Mouse (Mus musculus) thymus, postnatal 0 days (tissue): ENCODE results near the gene Slc1a5. TPM values are rescaled to one million over a fixed set of nuclear protein-coding genes. Genes with fewer than 3 reads are reported as not detected.
A peak's percentile ranks its signal among the peaks of the same experiment; 100 is the strongest.

ENCODE experiments used
- DNase-seq: peaks from one replicate; pipeline ENCODE4 v3.0.0-alpha.2; 2015; ENCODE audit warnings: low spot score
- polyA plus RNA-seq: library from polyadenylated mRNA; unstranded; fragments of >200 nt; fragmentation: Nextera tagmentation; extraction: Ambion mirVana; gene quantifications from 2 replicates; pipeline ENCODE4 v1.2.1, GENCODE M21; 2015

Slc1a5 gene
- polyA plus RNA-seq: 77.9 and 80.3 TPM in 2 replicates

DNA sequence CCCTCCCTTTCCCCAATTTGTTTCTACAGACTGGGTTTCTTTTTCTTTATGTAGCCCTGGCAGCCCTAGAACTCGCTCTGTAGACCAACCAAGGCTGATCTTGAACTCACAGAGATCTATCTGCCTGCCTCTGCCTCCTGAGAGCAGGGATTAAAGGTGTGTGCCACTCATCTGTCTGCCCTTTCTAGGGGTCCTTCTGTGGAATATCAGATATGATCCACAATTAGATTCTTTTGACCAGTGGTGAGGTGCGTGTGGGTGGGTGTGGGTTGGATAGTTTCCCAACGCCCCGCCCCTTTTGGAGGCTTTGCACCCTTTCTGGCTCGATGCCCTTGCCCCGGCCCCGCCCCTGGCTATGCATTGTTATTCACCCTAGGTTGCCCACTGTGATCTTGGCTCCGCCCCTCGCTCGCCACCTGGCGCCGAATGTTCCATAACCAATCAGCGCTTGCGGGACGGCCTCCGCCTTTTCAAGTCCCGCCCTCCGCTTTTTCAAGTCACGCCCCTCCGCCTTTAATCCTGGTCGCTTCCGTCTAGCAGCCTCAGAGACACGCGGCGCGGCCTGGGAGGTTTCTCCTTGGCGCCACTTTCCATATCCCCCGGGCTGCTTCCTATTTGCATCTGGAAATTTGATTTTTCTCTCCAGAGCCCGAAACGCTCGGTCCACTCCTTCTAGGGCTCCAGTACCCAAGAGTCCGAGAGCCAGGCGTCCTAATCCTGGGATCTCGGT lies at the start of gene Slc1a5:
Gene Slc1a5, plus strand, starts transcription at position 516 of the 730 bp plus-strand sequence.
- peak; percentile 97 for DNase-seq

DNA sequence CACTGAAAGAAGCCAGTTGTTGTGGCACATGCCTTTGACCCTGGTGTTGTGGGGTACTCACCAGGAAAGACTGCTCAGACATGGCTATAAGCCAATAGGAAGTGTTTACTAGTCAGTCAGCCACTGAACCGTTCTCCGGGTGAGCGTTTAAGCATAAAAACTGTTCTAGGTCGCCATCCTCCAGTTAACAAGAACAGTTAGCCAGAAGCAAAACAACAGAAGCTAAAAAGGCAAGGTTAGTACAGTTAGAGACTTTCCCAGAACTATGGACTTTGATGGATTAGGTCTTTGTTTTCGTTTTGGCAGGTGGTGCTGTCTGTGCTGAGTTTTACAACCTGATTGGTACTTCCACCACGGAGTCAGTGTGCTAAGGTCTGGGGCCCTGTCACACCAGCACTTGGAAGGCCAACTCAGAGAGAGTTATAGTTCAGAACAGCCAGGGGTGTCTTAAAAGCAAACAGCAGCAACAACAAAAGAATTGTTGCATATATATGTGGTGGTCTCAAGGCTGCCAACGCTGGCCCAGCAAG lies 49.2 kb upstream of the Slc1a5 start:
- no peak for DNase-seq

DNA sequence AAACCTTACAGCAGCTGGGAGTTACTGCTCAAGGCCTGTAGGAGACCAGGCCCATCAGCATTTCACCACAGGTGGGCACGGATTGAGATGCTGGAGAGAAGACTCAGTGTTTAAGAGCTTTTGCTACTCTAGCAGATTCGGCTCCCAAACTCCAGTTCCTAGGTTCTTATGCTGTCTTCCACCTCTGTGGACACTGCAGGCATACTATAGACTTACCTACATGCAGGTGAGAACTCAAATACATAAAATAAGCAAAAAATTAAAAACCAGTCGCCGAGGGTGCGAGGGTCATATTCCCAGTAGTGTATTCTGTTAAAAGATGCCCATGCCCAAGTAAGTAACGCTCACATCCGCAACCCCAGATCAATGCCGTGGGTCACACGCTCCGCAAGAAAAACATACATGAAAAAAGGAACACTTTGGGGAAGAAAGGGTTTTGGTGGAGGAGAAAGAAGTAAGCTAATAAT lies 43.5 kb upstream of the Slc1a5 start:
- DNase-seq: no peak

DNA sequence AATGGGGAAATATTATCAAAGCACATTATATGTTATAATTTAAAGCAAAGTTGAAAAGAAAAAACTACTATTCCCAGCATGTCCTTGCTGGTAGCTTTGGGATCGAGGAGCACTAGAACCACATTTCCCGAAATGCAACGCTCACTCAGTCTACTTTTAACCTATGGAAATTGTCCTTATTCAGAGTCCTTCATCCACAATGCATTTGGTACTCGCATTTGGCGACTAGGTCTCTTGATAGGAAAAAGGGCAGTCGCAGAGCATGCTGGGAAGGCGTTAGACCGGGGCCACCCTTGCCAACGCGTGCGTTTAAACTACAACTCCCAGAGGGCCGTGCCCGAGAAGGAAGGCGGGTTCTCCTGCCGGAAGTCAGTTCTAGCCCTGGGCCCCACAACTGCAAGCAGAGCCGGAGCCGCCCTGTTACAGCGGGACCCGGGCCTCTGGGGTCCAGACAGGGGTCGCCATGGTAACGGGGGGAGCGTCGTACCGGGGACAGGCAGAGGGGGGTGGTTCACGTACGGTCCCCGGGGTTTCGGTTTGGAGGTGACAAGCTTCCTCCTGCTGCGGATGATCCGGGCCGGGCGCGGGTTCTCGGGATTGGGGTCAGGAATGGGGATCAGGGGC lies 43.0 kb upstream of the Slc1a5 start, which contains the start of gene Ap2s1:
Gene Ap2s1, plus strand, starts transcription at position 338 of the 624 bp plus-strand sequence.
- peak; percentile 98 for DNase-seq

DNA sequence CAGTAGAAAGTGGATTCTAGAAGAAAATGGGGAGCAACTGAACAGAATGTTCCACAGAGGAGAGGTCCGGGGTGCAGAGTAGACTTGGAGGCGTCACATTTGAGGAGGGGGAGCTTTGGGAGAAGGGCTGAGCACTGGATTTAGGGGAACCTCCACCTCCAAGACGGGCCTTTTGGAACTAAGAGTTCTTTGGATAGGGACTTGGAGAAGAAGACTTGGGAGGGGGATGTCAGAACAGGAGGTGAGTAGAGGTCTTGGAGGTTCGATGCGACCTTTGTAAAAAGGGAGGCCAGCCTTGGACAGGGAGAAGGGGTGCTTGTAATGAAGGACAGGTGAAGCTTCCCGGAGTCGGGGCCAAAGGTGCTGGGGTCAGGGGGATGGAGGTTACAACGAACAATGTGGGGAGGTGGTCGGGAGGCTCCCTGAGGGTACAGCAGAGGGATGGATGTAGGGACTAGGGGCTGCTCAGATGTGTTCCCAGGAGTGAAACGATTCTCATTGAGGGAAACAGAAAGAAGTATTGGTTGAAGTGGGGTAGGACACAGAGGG lies 42.0 kb upstream of the Slc1a5 start:
- no peak for DNase-seq

- no peak for DNase-seq
Observed at GRCm38 (mm10) chr7:16745373-16745772, 35.8 kb upstream of the Slc1a5 start.

DNA sequence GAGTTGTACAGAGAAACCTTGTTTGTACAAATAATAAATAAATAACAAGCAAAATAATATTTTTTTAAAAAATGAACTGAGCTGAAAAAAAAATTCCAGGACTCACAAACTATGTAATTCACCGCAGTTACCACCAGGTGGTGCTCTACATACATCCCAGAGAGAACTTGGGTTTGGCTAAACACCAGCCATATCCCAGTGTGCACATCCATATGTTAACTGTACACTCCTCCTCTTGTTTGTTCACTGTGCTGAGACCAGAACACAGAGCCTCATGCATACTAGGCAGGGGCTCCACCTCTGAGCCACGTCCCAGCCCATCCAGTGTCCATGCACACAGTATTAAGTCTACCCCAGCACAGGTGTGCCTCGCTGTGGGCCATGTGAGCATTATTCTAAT lies 35.0 kb upstream of the Slc1a5 start:
- peak; percentile 72 for DNase-seq

DNA sequence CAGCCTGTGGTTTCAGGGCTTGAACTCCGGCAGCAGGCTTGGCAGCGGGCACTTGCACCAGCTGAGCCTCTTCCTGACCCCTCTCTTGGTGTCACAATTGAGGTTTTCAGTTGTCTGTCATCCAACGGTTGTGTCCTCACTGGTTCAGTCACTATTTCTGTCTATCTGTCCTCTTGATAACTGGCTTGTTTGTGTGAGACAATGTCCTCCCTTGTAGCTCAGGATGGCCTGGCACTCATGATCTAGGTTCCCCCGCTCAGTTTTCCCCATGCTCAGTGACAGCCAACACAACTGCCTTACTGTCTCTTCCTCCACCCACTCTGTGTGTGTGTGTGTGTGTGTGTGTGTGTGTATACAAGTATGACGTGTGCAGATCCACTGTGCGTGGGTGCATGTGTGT lies 33.5 kb upstream of the Slc1a5 start:
- no peak for DNase-seq

- no peak for DNase-seq
Observed at GRCm38 (mm10) chr7:16752016-16752415, 29.1 kb upstream of the Slc1a5 start.

DNA sequence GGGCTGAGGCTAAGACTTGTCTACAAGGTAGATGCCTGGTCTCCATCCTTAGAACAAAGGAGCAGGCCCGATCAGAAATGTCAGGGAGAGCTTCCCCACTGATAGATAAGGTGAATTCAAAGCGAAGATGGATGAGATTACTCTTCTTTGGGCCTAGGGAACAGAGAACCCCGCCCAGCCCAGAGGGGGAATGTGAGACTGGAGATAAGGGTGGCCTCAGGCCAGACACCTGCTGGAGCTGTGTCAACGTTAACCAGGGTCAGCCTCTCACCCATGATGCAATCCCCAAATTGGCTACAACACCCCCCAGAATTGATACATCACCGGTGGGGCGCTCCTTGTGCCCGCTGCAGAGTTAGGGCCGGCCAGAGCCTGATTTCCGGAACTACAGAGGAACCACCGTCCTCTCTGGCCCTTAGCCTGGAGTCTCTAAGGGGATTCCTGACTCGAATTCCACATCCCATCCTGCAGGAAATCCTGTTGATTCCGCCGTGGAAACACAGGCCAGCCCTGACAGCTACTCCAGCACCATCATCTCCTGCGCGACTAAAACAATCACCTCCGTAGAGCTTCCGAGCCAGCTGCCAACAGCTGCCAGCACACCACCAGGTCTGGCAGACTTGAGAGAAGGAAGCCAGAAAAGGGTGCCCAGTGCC lies 25.6 kb upstream of the Slc1a5 start:
- no peak for DNase-seq

GRCm38 (mm10) chr7:16758872-16759574 lies 22.1 kb upstream of the Slc1a5 start:
- DNase-seq: peak; percentile 30

- DNase-seq: peak; percentile 60
Observed at GRCm38 (mm10) chr7:16760292-16760691, 20.8 kb upstream of the Slc1a5 start.

- DNase-seq: no peak
Observed at GRCm38 (mm10) chr7:16761005-16761481, 20.1 kb upstream of the Slc1a5 start.

- no peak for DNase-seq
Observed at GRCm38 (mm10) chr7:16761630-16762029, 19.5 kb upstream of the Slc1a5 start.

- DNase-seq: no peak
Observed at GRCm38 (mm10) chr7:16763463-16764218, 17.5 kb upstream of the Slc1a5 start.

DNA sequence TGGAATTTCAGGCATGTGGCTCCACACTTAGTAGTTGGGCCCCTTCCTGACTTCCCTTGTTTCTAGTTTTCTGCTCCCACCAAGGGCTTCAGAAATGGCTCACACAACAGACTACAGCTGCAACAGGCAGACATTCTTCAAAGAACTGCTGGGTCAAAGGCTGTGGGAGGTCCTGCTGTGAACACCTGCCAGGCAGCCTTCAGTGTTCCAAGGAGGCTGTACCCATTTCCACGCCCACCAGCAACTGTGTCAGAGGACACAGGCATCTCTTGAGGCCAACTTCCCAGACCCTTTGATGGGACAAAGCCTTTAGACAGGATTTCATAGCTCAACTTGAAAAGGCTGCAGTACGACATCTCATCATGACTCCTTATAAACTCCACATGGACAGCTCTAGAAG lies 14.7 kb upstream of the Slc1a5 start:
- DNase-seq: peak; percentile 76

DNA sequence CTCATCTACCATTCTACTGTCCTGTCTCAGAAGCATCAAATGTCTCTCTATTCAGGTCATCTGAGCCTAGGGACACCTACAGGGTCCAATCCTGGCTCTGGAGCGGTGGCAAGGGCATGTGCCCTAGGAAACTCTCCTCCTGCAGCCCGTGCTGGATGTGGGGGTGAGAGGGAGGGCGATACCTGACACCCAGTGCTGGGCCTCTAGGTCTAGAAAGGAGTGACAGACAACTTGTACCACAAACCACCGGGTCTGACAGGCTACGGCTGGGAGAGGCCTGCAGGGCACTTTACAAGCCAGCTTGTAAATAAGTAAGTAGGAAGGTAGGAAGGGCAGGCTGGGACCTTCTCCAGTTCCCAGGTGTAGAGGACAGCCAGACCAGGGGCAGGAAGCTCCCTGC lies 5.3 kb upstream of the Slc1a5 start:
- DNase-seq: peak; percentile 7

GRCm38 (mm10) chr7:16780076-16780475 lies 1.1 kb upstream of the Slc1a5 start:
- no peak for DNase-seq

DNA sequence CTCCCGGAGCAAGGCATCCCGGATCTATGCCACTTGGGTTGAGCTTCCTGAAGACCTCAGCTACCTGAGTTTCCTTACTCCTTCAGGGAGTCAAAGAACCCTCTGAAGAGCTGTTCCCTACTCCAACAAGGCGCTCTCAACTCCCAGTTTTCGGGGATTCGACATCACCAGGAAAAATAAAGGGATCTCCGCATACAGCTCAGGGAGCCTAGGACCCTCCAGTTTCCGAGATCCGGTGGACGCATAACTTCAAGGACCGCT lies 345 bp downstream of the Slc1a5 start:
- DNase-seq: peak; percentile 46

DNA sequence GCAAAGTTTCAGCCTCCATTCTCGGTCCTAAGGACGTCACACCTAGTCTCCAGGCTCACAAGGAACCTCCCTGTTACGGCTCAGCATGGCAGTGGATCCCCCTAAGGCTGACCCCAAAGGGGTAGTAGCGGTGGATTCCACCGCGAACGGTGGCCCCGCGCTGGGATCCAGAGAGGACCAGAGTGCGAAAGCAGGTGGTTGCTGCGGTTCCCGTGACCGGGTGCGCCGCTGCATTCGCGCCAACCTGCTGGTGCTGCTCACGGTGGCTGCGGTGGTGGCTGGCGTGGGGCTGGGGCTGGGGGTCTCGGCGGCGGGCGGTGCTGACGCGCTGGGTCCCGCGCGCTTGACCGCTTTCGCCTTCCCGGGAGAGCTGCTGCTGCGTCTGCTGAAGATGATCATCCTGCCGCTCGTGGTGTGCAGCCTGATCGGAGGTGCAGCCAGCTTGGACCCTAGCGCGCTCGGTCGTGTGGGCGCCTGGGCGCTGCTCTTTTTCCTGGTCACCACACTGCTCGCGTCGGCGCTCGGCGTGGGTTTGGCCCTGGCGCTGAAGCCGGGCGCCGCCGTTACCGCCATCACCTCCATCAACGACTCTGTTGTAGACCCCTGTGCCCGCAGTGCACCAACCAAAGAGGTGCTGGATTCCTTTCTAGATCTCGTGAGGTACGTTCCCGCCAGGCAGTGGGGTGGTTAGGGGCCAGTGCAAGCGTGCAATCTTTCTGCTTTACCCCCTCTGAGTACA lies 845 bp downstream of the Slc1a5 start:
- DNase-seq: no peak
